Mouse (Mus musculus): ENCODE data around the gene Havcr2.
"Not testable (repeated sequence)": the region's sequence is repeated elsewhere in the genome, so short reads cannot be mapped to it uniquely, and the experiment has no call there.

Gene Havcr2

DNA sequence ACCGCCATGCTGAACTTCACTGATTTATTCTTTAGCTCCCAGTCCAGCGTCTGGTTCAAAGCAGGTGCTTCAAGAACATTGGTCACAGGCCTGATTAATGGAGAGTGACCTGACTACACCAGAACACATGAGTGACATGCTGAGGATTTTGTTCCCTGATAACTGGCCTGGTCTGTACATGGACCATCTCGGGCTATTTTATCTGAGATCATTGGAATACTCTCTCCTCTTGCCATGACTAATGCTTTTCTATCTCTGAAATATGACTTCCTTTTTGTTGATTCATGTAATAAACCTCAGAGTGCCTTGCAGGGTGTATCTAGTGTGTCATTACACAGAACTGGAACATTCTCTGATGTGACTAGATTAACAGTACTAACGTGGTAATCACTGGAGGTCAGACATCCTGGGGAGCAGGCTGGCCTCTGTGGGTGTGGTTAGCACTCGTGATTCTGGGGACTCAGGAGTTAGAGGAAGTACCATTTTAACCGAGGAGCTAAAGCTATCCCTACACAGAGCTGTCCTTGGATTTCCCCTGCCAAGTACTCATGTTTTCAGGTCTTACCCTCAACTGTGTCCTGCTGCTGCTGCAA is at the start of gene Havcr2:
Havcr2 (plus strand) TSS at position 483 of the 593 bp plus-strand sequence.
- peak; percentile 29 for DNase-seq

DNA sequence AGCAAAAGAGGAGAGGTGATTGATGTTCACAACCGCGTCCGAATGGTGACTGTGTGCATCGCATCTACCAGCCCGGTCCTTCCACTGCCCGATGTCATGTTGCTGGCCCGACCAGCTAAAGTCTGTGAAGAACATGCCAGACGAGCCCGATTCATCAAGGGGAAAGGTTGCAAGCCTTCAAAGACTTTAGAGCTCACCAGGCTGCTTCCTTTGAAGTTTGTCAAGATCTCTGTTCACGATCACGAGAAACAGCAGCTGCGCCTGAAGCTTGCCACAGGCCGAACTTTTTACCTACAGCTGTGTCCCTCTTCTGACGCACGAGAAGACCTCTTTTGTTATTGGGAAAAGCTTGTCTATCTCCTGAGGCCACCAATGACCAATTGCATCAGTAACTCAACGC is 49.7 kb upstream of the Havcr2 start:
- DNase-seq, result no peak

DNA sequence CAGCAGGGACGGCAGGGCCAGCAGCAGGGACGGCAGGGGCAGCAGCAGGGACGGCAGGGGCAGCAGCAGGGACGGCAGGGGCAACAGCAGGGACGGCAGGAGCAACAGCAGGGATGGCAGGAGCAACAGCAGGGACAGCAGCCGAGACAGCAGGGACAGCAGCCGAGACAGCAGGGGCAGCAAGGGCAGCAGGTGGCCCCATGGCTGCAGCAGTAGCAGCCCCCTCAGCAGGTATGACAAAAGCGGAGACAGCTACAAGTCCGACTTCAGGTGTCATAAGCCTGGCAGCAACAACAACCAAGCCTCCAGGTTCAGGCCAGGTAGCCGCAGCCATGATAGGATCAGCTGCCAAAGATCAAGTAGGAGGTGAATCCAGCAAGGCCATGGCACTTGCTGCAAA is 48.0 kb upstream of the Havcr2 start:
- DNase-seq, result no peak

GRCm38 (mm10) chr11:46410018-46410563 is 44.6 kb upstream of the Havcr2 start:
- DNase-seq, result no peak

- no peak for DNase-seq
These were observed 36.3 kb upstream of the Havcr2 start for GRCm38 (mm10) chr11:46418438-46418837.

- DNase-seq, result no peak
These were observed 35.9 kb upstream of the Havcr2 start for GRCm38 (mm10) chr11:46418860-46419259.

GRCm38 (mm10) chr11:46421086-46421888 is 33.4 kb upstream of the Havcr2 start:
- DNase-seq, result no peak

DNA sequence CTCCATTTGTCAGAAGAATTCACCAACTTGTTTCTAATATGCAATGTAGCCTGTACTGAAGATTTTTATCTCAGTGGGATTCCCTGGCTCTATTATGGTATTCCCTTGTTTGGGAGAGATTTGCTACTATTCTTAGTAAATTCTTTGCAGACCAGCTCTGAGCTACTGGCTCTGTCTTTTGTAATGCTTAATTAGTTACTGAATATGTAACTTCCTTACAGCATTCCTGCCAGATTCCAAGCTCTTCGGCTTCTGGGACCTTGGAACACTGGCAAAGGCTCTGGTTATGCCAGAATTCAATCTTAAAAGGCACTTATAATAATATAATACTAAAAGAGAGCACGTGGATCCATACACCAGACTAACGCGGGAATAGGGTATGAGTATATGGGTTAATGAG is 26.6 kb upstream of the Havcr2 start:
- not testable (repeated sequence) for DNase-seq

GRCm38 (mm10) chr11:46430123-46430522 is 24.6 kb upstream of the Havcr2 start:
- no peak for DNase-seq

GRCm38 (mm10) chr11:46431129-46431528 is 23.6 kb upstream of the Havcr2 start:
- DNase-seq, result peak; percentile 92

- no peak for DNase-seq
These were observed 19.4 kb upstream of the Havcr2 start for GRCm38 (mm10) chr11:46435363-46435762.

GRCm38 (mm10) chr11:46436760-46437458 is 17.8 kb upstream of the Havcr2 start, which contains the start of gene Med7:
Med7 (plus strand) TSS chr11:46436925.
- peak; percentile 97 for DNase-seq

DNA sequence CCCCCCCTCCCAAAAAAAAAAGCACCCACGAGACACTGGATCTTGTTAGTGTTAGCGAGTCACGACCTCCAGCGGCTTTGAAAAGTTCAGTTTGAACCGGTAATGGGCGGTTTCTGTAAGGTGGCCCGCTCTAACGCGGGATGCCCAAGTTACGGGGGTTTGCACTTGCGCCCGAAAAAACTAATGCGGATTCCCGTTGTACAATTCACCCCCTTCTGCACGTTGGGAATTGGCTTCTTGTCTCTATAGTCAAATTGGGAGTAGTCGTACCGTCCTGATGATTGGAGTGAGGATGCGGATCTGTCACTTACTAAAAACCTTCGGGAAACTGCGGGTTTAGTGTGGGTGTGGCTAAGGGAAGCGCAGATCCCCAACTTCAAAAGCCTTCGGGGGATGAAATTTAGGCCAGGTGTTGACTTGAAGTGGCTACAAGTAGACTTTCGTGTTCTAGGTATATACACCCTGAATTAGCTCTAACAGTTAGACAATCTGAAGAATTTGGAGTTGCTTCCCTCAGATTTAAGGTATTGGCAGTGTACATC is 17.2 kb upstream of the Havcr2 start:
- no peak for DNase-seq

DNA sequence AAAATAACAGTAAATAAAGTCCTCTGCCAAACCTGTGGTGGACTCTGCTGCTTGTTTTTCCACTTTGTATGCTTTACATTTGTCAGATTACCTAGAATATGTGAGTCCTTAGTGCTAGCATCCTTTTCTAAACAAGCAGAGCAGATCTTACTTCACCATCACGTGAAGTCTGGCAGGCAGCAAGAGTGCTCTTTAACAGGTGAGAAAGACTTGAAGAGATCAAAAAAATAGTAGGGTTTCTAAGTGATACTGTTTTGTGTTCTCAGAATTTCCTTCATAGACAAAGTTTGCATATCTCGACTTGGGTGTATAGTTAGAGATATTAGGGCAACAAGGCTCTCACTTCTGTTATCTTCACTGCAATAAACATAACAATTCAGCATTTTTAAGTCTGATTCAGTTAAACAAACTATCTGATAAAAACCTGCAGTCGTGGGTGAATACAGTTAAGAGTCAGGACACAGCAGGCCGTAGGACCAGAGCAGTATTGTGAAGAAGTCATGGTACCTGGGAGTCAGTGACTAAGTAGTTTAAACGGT is 15.7 kb upstream of the Havcr2 start:
- no peak for DNase-seq

GRCm38 (mm10) chr11:46441774-46442173 is 13.0 kb upstream of the Havcr2 start:
- DNase-seq, result no peak

DNA sequence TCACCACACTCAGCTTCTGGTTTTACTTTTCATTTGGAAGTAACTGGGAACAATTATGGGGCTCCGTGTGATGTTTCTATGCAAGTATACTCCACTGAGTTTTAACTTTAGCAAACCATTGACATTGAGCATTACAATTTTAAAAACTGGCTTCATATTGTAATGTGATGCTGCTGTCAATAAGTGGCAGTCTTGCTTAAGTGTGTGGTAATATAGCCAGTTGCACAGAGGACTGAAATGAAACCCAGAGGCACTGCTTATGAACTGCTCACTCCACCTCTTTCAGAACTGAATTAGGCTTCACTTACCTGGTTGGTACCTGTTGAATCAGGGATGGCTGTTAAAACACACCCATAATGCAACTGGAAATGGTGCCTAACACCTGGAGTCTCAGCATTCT is 11.6 kb upstream of the Havcr2 start:
- no peak for DNase-seq

GRCm38 (mm10) chr11:46443979-46444378 is 10.8 kb upstream of the Havcr2 start:
- no peak for DNase-seq

GRCm38 (mm10) chr11:46446150-46446549 is 8.6 kb upstream of the Havcr2 start:
- no peak for DNase-seq

- no peak for DNase-seq
These were observed 6.9 kb upstream of the Havcr2 start for GRCm38 (mm10) chr11:46447644-46448484.

DNA sequence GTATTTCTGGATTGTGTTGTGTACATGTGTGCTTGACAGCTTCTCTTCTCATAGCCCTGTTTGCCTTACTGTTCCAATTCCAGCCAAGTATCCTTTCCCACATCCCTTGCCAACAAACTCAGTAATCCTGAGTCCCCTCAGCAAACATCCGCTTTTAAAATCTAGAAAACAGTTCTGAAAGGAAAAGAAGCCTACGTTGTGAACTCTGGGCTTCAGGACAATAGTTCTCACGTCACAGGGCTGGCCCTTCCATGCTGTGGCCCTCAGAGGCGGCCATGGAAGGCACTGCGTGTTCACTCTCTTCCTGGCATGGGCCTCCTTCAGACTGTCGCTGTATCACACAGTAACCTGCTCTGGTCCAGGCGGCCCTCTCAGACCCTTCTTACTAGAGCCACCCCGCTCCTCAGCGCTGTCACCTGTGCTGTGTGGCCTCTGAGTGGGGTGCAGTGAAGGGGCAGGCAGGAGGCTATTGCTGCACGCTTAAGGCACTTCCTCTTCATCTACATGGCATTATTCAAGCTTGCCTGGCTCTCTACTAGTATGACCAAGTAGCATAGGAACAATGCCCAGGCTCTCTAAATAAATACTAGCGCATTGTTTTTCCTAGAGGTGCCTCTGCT is 5.2 kb upstream of the Havcr2 start:
- no peak for DNase-seq

DNA sequence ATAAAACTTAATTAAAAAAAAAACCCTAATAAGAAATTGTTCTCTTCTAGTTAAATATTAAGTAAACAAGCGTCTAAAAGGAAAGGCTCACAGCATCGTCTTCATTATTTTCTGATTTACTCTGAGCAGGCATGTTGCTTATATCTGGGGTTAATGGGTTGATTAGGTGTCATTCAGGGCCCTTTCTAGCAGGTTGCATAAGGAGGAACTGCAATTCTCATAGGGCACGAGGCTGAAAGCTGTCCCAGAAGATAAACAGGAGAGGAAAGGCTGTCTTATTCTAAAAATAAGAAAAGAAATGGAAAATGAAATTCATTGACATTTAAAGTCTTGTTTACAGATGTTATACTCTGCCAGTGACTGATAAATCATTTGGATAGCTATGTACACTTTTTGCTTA is 5.2 kb downstream of the Havcr2 start:
- DNase-seq, result no peak

DNA sequence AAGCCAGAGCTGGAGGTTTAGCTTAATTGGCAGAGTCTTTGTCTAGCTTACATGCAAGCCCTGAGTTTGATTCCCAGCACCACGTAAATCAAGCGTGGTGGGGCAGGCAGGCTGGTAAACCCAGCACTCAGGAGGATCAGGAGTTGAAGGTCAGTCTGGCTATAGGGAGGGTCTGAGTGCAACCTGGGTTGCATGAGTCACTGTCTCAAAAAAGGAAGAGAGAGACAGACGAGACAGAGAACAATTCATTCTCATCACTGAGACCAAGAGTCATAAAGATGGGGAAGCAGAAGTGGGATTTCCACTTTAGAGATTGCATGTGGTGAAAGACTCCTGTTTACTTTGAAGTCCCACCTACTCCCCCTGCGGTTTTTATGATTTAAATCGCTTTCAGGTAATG is 6.6 kb downstream of the Havcr2 start:
- peak; percentile 20 for DNase-seq
